Mouse (Mus musculus): ENCODE results near the gene Arl8a. TPM values are rescaled to one million over a fixed set of nuclear protein-coding genes. Genes with fewer than 3 reads are reported as not detected.

Gene Arl8a
- polyA plus RNA-seq, 1 experiment from 2014 or later = 104 TPM

Other genes starting within 250 kb of the Arl8a start
- gene Ppp1r12b, start 190.9 kb upstream of the Arl8a start, polyA plus RNA-seq (2014; fragmentation: Nextera tagmentation; extraction: Ambion mirVana) = 6.8 and 7.8 TPM in 2 replicates
- gene Ube2t, start 184.3 kb upstream of the Arl8a start, polyA plus RNA-seq (2014; fragmentation: Nextera tagmentation; extraction: Ambion mirVana) = 39.2 and 44.8 TPM in 2 replicates
- gene Lgr6, start 41.5 kb upstream of the Arl8a start, polyA plus RNA-seq (2014; fragmentation: Nextera tagmentation; extraction: Ambion mirVana) = 0.41 and 0.52 TPM in 2 replicates
- gene Ptpn7, start 14.1 kb upstream of the Arl8a start, polyA plus RNA-seq (2014; fragmentation: Nextera tagmentation; extraction: Ambion mirVana) = 1.6 and 1.7 TPM in 2 replicates
- gene Gpr37l1, start 20.9 kb downstream of the Arl8a start, polyA plus RNA-seq (2014; fragmentation: Nextera tagmentation; extraction: Ambion mirVana) = not detected in 2 replicates
- gene Elf3, start 111.7 kb downstream of the Arl8a start, polyA plus RNA-seq (2014; fragmentation: Nextera tagmentation; extraction: Ambion mirVana) = 1.2 and 1.4 TPM in 2 replicates
- gene Rnpep, start 137.3 kb downstream of the Arl8a start, polyA plus RNA-seq (2014; fragmentation: Nextera tagmentation; extraction: Ambion mirVana) = 106 and 112 TPM in 2 replicates
- gene Timm17a, start 167.0 kb downstream of the Arl8a start, polyA plus RNA-seq (2014; fragmentation: Nextera tagmentation; extraction: Ambion mirVana) = 152 and 170 TPM in 2 replicates
- gene Lmod1, start 178.0 kb downstream of the Arl8a start, polyA plus RNA-seq (2014; fragmentation: Nextera tagmentation; extraction: Ambion mirVana) = 0.35 and 0.37 TPM in 2 replicates
- 40.4 and 41.4 TPM in 2 replicates for gene Shisa4, start 228.4 kb downstream of the Arl8a start, polyA plus RNA-seq (2014; fragmentation: Nextera tagmentation; extraction: Ambion mirVana)

Data from neural tube, embryonic 11.5 days (tissue).